ENCODE assay signal across 7 mouse cellular contexts in genomic region chr8:70774740-70775139, GRCm38 (mm10). TPM values are rescaled to one million over a fixed set of nuclear protein-coding genes. Genes with fewer than 3 reads are reported as not detected.
DNase-seq lines count a peak whose midpoint lies in the region; ATAC-seq and TF ChIP-seq lines count a peak whose summit lies in the region.

No protein-coding gene starts in this region.

- H3K27me3 ChIP-seq in kidney, postnatal 0 days (ENCODE audit: insufficient read depth, low read length), result no peaks in the 10 kb centered on the region
- H3K27me3 ChIP-seq in embryonic facial prominence, embryonic 13.5 days, result no peaks in the 10 kb centered on the region
- no peaks in the 10 kb centered on the region; the same call in 1 of the 2 replicates for H3K27me3 ChIP-seq in hindbrain, embryonic 11.5 days (ENCODE audit: control insufficient read depth, insufficient read depth, low read length)
- no peaks in the 10 kb centered on the region for H3K27me3 ChIP-seq in midbrain, embryonic 16.5 days (ENCODE audit: control insufficient read depth, insufficient read depth, low read depth, low read length)

- peaks cover 39% of the 10 kb centered on the region; the same call in 1 of the 2 replicates for H3K36me3 ChIP-seq in kidney, postnatal 0 days (ENCODE audit: insufficient read depth, low read length)
- peaks cover 72% of the 10 kb centered on the region for H3K36me3 ChIP-seq in embryonic facial prominence, embryonic 13.5 days
- H3K36me3 ChIP-seq in hindbrain, embryonic 11.5 days (ENCODE audit: control insufficient read depth, insufficient read depth, low read length), result peaks cover 12% of the 10 kb centered on the region; the same call in 1 of the 2 replicates
- H3K36me3 ChIP-seq in midbrain, embryonic 16.5 days (ENCODE audit: control insufficient read depth, insufficient read depth, low read length), result peaks cover 31% of the 10 kb centered on the region

- no peak for ATAC-seq in kidney, postnatal 0 days (replicated peaks; ENCODE audit: low FRiP score, low read depth)
- ATAC-seq in embryonic facial prominence, embryonic 13.5 days (ENCODE audit: insufficient number of reproducible peaks, insufficient read depth, low FRiP score, low TSS enrichment, low read depth), result no peak
- ATAC-seq in hindbrain, embryonic 11.5 days (ENCODE audit: low FRiP score), result no peak
- ATAC-seq in midbrain, embryonic 16.5 days, result no peak

- no peak overlapping the region for H3K4me2 ChIP-seq in kidney, postnatal 0 days (ENCODE audit: low read length)
- H3K4me2 ChIP-seq in embryonic facial prominence, embryonic 13.5 days, result peak overlapping the region; percentile 83
- H3K4me2 ChIP-seq in hindbrain, embryonic 11.5 days (replicated peaks; ENCODE audit: low read depth, low read length), result no peak overlapping the region
- peak overlapping the region; percentile 90; the same call in 1 of the 2 replicates for H3K4me2 ChIP-seq in midbrain, embryonic 16.5 days (ENCODE audit: low read length)

- no peak overlapping the region for H3K4me3 ChIP-seq in kidney, postnatal 0 days (replicated peaks; ENCODE audit: low read depth, low read length)
- peak overlapping the region; percentile 84 for H3K4me3 ChIP-seq in embryonic facial prominence, embryonic 13.5 days
- H3K4me3 ChIP-seq in hindbrain, embryonic 11.5 days (ENCODE audit: low read depth, low read length), result peak overlapping the region; percentile 6; the same call in 1 of the 2 replicates
- no peak overlapping the region for H3K4me3 ChIP-seq in midbrain, embryonic 16.5 days (ENCODE audit: low read depth, low read length)

- WGBS in kidney, postnatal 0 days, result 92% methylated on average over 18 of the region's 18 CpGs
- WGBS in embryonic facial prominence, embryonic 13.5 days, result 91% methylated on average over 18 of the region's 18 CpGs
- WGBS in hindbrain, embryonic 11.5 days, result 95% methylated on average over 18 of the region's 18 CpGs
- WGBS in midbrain, embryonic 16.5 days, result 91% methylated on average over 18 of the region's 18 CpGs

- no peak for DNase-seq in kidney, postnatal 0 days (ENCODE audit: low spot score)
- DNase-seq in kidney, adult 9 months, result no peak
- no peak for DNase-seq in hindbrain, embryonic 11.5 days (ENCODE audit: low spot score)
- DNase-seq in thymus, postnatal 25 days, result no peak
- no peak for DNase-seq in T-cell, adult 2 months (ENCODE audit: low spot score)

- no peaks in the 10 kb centered on the region for H3K9me3 ChIP-seq in kidney, postnatal 0 days (replicated peaks; ENCODE audit: low read length)
- no peaks in the 10 kb centered on the region for H3K9me3 ChIP-seq in embryonic facial prominence, embryonic 13.5 days
- H3K9me3 ChIP-seq in hindbrain, embryonic 11.5 days (ENCODE audit: control insufficient read depth, low read length), result no peaks in the 10 kb centered on the region
- no peaks in the 10 kb centered on the region for H3K9me3 ChIP-seq in midbrain, embryonic 16.5 days (replicated peaks; ENCODE audit: control insufficient read depth, low read length, poor library complexity, severe bottlenecking)

- H3K9ac ChIP-seq in kidney, postnatal 0 days (ENCODE audit: low read depth, low read length), result peak overlapping the region; percentile 98; the same call in 1 of the 2 replicates
- H3K9ac ChIP-seq in embryonic facial prominence, embryonic 13.5 days, result peak overlapping the region; percentile 99
- H3K9ac ChIP-seq in hindbrain, embryonic 11.5 days (ENCODE audit: low read depth, low read length), result no peak overlapping the region; the same call in 1 of the 2 replicates
- H3K9ac ChIP-seq in midbrain, embryonic 16.5 days (ENCODE audit: low read depth, low read length), result peak overlapping the region; percentile 100; the same call in 1 of the 2 replicates

- H3K4me1 ChIP-seq in kidney, postnatal 0 days (replicated peaks; ENCODE audit: insufficient read depth, low read length), result peaks cover 27% of the 10 kb centered on the region
- peaks cover 48% of the 10 kb centered on the region for H3K4me1 ChIP-seq in embryonic facial prominence, embryonic 13.5 days
- H3K4me1 ChIP-seq in hindbrain, embryonic 11.5 days (replicated peaks; ENCODE audit: control insufficient read depth, insufficient read depth, low read length), result peaks cover 7% of the 10 kb centered on the region
- H3K4me1 ChIP-seq in midbrain, embryonic 16.5 days (ENCODE audit: control insufficient read depth, insufficient read depth, low read length), result peaks cover 37% of the 10 kb centered on the region

- no peak for TF ChIP-seq CTCF in kidney, postnatal 0 days (IDR thresholded peaks at IDR 0.05; ENCODE audit: low read depth)

- H3K27ac ChIP-seq in kidney, postnatal 0 days, result no peak overlapping the region
- peak overlapping the region; percentile 84 for H3K27ac ChIP-seq in embryonic facial prominence, embryonic 13.5 days
- no peak overlapping the region for H3K27ac ChIP-seq in hindbrain, embryonic 11.5 days (ENCODE audit: low read depth, low read length)
- no peak overlapping the region for H3K27ac ChIP-seq in midbrain, embryonic 16.5 days (ENCODE audit: low read length)

RNA-seq across cellular contexts. Expression of gene Pik3r2, which starts 1.8 kb away (rescaled TPM):
- polyA plus RNA-seq in kidney, postnatal 0 days (2015; fragmentation: Nextera tagmentation; extraction: Ambion mirVana), result 43.8 and 47.2 TPM in 2 replicates
- 76.8 and 85.4 TPM in 2 replicates for polyA plus RNA-seq in embryonic facial prominence, embryonic 13.5 days (2015; fragmentation: Nextera tagmentation; extraction: Ambion mirVana)
- 31.5 and 36.5 TPM in 2 replicates for polyA plus RNA-seq in hindbrain, embryonic 11.5 days (2014; fragmentation: Nextera tagmentation; extraction: Ambion mirVana)
- 107 and 112 TPM in 2 replicates for polyA plus RNA-seq in midbrain, embryonic 16.5 days (2015; fragmentation: Nextera tagmentation; extraction: Ambion mirVana)

RNA-seq across cellular contexts. Expression of gene Mpv17l2, which starts 14.0 kb away (rescaled TPM):
- 78.2 and 80.3 TPM in 2 replicates for polyA plus RNA-seq in kidney, postnatal 0 days (2015; fragmentation: Nextera tagmentation; extraction: Ambion mirVana)
- 29.3 and 36.7 TPM in 2 replicates for polyA plus RNA-seq in embryonic facial prominence, embryonic 13.5 days (2015; fragmentation: Nextera tagmentation; extraction: Ambion mirVana)
- 38.7 and 40.6 TPM in 2 replicates for polyA plus RNA-seq in hindbrain, embryonic 11.5 days (2014; fragmentation: Nextera tagmentation; extraction: Ambion mirVana)
- 34.8 and 35.7 TPM in 2 replicates for polyA plus RNA-seq in midbrain, embryonic 16.5 days (2015; fragmentation: Nextera tagmentation; extraction: Ambion mirVana)

RNA-seq across cellular contexts. Expression of gene Rab3a, which starts 20.3 kb away (rescaled TPM):
- 20.5 and 21.8 TPM in 2 replicates for polyA plus RNA-seq in kidney, postnatal 0 days (2015; fragmentation: Nextera tagmentation; extraction: Ambion mirVana)
- 23.8 TPM in 2 replicates for polyA plus RNA-seq in embryonic facial prominence, embryonic 13.5 days (2015; fragmentation: Nextera tagmentation; extraction: Ambion mirVana)
- polyA plus RNA-seq in hindbrain, embryonic 11.5 days (2014; fragmentation: Nextera tagmentation; extraction: Ambion mirVana), result 91.5 and 94.3 TPM in 2 replicates
- 477 and 573 TPM in 2 replicates for polyA plus RNA-seq in midbrain, embryonic 16.5 days (2015; fragmentation: Nextera tagmentation; extraction: Ambion mirVana)

RNA-seq across cellular contexts. Expression of gene Mast3, which starts 30.1 kb away (rescaled TPM):
- 8.4 and 10.2 TPM in 2 replicates for polyA plus RNA-seq in kidney, postnatal 0 days (2015; fragmentation: Nextera tagmentation; extraction: Ambion mirVana)
- 12.5 and 13.8 TPM in 2 replicates for polyA plus RNA-seq in embryonic facial prominence, embryonic 13.5 days (2015; fragmentation: Nextera tagmentation; extraction: Ambion mirVana)
- polyA plus RNA-seq in hindbrain, embryonic 11.5 days (2014; fragmentation: Nextera tagmentation; extraction: Ambion mirVana), result 11.2 and 12.3 TPM in 2 replicates
- 21.1 and 23.2 TPM in 2 replicates for polyA plus RNA-seq in midbrain, embryonic 16.5 days (2015; fragmentation: Nextera tagmentation; extraction: Ambion mirVana)

RNA-seq across cellular contexts. Expression of gene Il12rb1, which starts 33.5 kb away (rescaled TPM):
- 0.09 and 0.13 TPM in 2 replicates for polyA plus RNA-seq in kidney, postnatal 0 days (2015; fragmentation: Nextera tagmentation; extraction: Ambion mirVana)
- polyA plus RNA-seq in embryonic facial prominence, embryonic 13.5 days (2015; fragmentation: Nextera tagmentation; extraction: Ambion mirVana), result 0.07 and 0.54 TPM in 2 replicates
- polyA plus RNA-seq in hindbrain, embryonic 11.5 days (2014; fragmentation: Nextera tagmentation; extraction: Ambion mirVana), result 0.08 TPM in 1 of 2 replicates, not detected in the other
- 0.08 and 0.19 TPM in 2 replicates for polyA plus RNA-seq in midbrain, embryonic 16.5 days (2015; fragmentation: Nextera tagmentation; extraction: Ambion mirVana)

Comparison
In these comparisons a context has a peak if more than half of its experiments do, and no peak if none do; other contexts are left out.
1. H3K4me2 ChIP-seq: peak in embryonic facial prominence, embryonic 13.5 days (single experiment) and midbrain, embryonic 16.5 days (single experiment); none in kidney, postnatal 0 days (single experiment) and hindbrain, embryonic 11.5 days (single experiment).
2. H3K4me3 ChIP-seq: peak in embryonic facial prominence, embryonic 13.5 days (single experiment) and hindbrain, embryonic 11.5 days (single experiment); none in kidney, postnatal 0 days (single experiment) and midbrain, embryonic 16.5 days (single experiment).